Mouse (Mus musculus) cerebellum, postnatal 36 days (tissue): ENCODE data around the gene Ypel2.

Experiments used
- DNase-seq, 2 experiments: peaks; one replicate each; pipeline ENCODE4 v3.0.0; 2021 to 2022; ENCODE audit warnings: mixed read lengths in 2 of 2

Gene Ypel2

DNA sequence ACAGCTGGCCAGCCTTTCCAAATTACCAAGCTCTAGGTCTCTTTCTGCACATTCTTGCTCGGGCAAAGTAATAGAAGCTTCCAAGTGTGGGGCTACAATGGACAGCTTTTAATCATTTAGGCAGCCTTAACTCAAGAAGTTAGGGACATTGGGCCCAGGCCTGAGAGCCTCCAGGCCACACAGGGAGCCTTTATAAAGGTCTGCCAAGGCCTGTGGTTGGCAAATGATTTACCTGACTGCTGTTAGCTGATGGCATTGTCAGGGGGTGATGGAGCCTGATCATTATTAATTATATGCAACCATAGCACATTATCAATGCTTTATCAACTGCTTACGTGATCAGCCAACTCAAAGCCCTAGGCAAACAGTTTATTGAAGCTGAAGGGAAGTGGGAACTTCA lies 33.2 kb downstream of the Ypel2 start:
- DNase-seq = no peak

DNA sequence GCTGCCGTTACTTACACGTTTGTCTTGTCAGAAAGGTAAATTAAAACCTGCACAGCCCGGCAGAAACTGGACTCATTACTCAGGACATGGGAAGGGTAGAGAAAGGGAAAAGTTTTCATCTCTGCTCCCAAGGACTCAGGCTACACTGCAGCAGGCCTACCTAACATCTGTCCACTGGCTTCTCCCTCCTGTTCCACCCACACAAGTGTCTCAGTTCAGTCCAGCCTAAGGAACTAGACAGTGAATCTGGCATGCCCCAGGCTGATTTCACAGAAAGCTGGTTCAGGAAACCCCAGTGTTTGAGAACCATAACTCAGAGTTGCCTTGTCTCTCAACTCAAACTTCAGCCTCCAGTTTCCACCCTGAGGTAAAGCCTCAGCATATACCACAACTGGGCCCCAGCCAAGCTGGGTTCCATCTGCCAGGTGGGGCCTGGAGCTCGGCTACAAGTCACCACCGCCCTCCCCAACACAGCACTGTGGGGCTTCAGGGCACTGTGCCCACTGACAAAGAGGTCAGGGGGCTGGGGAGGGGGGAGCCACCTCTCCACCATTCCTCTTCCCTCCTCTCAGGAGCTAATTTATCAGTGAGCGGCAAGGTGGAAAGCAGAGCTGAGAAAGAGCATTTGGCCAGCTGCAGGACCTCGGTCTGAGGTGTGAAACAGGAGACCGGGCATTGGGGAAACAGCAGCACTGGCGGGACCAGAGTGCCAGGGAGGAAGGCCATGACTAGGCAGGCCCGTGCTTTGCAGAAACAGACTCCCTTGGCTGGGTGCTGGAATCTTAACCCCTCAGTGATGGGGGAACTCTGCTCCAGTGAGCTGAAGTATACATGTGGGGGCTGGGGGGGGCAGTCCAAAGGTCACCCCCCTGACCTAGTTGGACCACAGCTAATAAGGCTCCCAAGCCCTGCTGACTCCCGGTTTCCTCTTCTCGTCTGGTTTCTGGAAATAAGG lies 34.5 kb downstream of the Ypel2 start:
- peak; percentile 35 to 46 for DNase-seq

DNA sequence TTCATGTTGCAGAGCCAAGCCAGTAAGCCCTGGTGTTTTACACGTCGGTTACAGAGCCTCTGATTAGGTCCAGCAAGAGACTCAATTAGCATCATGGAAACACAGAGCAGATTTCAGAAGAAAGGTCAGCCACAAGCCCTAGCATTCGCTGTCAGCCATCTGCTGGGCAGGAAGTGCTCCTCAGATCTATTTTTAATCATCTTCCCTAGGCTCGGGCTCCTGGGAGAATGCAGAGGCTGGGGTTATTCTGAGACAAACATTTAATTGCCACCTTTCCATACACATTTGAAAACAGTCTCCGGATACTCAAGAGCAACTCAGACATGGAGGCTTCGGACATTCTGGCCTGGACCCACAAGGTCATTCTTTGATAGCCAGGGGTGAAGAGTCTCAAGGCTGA lies 35.3 kb downstream of the Ypel2 start:
- DNase-seq = peak; percentile 52 to 62

DNA sequence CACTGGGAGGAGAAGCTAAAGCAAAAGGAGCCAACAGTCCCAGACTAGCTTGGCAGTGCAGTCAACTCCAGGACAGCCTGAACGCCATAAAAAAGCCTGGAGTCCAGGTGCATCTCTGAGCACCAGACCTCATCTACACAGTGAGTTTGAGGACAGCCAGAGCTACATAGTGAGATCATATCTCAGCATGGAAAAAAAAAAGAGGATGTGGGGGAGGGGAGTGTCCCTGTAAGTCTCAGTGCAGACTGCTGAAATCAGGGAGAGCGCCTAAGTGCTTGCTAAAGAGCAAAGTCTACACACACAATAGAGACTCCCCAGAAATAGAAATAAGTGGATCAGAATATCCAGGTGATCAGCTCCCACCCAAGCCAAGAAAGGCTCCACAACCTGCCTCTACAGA lies 37.1 kb downstream of the Ypel2 start:
- DNase-seq = no peak

DNA sequence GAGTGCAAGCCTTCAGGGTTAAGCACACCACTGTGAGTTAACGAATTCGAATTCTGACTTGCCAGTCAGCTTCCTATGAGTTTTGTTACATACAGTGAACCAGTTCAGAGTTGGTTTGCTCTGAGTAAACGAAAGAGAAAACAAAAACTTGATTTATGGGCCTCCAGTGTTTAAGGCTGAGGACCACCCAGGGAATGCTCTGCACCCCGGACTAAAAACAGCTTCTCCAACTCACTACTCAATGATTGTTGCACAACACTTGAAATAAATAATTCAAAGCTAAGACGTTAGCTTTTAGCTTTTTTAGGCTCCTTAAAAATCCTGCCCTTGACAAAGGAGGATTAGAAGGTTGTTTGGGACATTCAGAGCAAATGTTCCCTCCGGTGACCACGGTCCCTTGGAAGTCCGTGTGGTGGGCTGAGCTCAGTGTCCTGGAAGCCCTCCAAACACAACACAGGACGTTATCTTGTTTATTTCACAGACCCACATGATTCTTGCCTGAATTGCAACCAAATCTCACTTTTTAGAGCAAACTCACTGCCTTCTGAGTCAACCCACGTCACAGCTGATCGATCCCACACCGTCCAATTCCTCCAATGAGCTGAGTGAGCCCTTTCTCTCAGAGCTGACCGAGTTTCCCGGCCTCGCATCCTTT lies 38.8 kb downstream of the Ypel2 start:
- DNase-seq = no peak

DNA sequence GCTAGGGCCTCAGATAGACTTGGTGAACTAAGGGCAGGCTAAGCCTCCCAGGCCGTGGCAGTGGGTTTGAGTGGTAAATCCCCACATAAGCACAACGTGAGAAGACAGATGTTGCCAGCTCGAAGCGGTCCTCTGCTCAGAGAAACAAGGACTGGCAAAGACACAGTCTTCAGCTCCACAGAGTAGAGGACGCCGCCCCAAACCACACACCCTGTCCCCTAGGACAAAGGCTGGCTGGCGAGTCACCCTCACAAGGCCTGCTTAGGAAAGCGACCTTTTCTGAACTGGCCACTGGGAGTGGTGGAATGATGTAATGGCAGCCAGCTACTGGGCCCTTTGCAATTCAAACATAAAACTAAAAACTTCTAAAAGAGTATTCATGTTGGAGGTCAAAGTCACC lies 40.4 kb downstream of the Ypel2 start:
- no peak for DNase-seq

DNA sequence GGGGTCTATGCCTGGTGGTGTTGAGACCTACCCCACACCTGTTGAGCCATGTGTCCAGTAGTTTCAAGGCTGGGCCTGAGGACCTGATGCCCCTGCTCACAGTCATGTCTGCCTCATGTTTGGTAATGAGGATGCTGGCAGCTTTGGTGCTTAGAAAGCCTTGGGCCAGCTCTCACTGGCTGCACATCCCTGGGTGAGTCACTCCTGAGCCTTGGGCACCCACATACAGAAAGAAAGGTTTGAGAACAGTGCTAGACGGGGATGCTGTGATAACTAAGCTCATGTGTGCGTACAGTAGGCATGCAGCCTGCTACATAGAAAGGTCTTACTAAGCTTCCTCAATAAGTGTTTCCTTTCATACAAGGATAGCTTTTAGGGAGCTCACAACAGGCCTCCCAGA lies 40.8 kb downstream of the Ypel2 start:
- no peak for DNase-seq

DNA sequence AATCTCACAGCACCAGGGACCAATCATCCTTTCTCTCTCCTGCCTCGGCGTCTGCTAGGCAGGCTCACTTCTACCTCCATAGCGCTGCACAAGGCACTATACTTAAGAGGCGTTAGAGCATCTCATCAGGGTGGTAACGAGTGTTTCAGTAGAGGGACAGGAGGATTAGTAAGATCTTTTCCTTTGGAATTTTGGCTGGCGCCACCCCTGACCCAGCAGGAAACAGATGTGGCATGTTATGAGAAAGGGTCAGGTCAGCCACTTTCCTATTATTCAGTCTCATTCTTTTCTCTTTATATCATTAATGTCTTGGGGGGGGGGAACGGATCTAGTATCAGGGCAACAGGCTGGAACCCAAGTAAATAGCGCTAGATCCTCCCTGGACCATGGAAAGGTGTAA lies 41.8 kb downstream of the Ypel2 start:
- DNase-seq = no peak

DNA sequence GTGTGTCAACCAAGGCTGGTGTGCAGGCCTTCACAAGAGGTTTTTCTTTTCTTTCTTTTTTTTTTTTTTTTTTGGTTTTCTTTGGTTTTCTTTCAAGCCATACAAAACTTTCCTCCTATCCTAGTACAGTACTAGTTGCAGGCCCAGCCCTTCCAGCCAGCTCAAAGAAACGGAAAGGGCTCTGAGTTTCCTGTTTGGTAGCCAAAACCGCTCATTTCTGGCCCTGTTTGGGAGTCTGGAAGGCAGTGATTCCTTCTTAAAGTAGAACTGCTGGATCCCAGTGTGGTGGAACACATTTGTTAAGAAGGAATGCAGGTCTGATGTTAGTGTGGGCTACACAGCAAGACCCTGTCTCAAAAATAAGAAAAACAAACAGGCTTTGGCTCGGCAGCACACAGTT lies 43.0 kb downstream of the Ypel2 start:
- no peak for DNase-seq

DNA sequence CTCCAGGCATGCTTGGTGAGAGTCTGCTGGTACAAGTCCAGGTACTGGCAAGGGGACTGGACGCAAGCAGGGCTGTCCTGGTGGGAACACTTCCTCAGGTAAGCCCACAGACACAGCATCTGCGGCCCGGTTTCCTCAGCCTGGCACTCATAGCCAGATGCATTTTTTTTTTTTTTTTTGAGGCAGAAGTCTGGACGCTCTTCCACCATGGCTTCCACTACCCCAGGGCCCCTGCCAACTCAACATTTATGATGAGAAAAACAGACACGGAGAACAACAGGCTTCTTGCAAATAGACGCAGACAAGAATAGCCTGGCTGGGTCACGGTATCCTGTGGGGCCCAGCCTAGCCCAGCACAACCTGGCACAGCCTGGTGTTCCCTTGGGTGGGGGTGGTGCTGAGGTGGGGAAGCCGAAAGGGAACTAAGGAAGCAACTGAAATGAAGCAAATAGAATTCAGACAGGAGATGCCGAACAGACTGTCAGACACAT lies 43.5 kb downstream of the Ypel2 start:
- peak; percentile 78 to 80 for DNase-seq

DNA sequence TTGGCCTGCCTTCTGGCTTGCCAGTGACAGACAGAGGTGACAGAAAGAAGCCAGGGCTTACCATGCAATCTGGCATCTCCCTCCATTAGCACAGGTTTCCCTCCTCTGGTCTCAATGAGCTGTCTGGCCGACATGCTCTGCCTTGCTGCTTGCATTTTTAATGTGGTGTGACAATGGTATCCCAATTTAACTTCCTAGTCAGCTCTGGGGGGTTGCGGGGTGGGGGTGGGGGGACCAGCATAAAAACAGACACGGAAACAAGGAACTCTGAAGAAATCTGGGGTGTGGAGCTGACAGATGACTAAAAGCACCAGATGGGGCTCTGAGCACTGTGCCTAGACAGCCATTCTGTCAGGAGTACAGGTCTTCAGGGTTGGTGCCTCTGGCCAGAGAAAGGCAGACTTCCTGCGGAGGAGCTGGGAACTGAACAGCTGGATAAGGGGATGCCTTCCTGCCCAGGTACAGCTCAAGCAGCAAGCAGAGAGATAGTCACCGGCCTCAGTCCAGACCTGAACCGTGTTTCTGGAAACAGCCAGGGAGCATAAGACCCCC lies 46.8 kb downstream of the Ypel2 start:
- DNase-seq = no peak

DNA sequence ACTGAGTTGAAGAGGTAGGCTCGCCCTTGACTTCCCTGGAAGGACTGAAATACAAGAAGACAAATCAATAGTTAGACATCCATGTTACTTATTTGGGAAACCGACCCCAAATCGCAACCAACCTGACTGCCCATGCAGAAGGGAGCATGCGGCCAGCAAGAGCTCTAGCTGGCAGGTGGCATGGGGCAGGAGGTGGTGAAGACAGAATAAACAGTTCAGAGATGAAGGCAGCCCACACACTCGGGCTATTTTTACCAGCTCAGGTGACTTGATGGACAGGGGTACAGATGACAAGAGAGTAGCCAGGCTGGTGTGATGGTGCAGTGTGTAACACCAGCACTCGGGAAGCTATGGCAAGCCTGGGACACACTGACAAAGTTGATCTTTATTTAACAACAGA lies 47.6 kb downstream of the Ypel2 start:
- DNase-seq = no peak

DNA sequence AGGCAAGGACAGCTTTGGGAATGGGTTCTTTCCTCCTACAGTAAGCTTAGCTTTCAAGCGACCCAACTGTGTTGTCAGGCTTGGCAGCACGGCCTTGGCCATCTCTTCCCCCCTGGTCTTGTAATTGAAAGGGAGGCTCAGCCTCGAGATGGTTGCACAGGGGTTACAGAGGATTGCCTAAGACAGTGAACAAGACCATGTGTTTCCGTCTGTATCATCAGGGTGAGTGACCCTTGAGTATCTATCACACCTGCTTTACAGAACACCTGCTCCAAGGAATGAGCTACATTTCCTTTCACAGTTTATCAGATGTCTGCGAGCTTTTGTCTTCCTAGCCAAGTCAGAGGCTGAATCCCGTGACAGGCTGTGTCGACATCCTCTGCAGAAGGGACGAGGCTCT lies 48.4 kb downstream of the Ypel2 start:
- DNase-seq = no peak

DNA sequence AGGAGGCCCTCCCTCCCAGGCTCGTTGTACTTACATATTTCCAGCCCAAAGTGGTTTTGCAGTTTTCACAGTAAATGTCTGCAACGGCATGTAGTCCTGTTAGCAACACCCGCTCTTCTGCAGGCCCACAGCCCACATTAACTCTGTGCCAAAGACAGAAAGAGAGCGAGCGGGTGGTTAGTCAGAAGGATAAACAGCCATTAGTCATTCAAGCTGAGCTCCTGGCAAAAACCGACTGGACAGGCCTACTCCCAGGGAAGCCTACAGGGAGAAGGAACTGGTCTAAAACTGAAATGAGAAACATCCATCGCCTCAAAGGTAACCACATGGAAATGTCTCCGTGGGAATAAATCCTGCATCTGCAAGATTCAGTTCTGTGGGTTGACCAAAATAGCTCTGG lies 49.0 kb downstream of the Ypel2 start:
- DNase-seq = no peak

DNA sequence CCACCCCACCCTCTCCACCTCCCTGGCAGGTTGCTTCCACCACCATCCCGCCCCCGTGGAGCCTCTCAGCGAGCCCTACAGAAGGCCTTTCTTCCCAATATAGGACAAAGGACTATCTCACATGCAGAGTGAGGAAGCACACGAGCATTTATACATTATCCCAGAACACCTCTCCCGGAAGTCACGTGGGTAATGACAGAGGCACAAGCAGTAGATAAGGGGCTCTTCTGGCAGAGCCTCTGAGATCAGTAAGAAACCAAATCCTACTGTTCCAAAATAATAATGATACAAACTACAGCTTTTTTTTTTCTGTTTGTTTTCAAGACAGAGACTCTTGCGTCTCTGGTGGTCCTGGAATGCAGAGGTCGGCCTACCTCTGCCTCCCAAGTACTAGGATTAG lies 51.6 kb downstream of the Ypel2 start:
- no peak for DNase-seq

DNA sequence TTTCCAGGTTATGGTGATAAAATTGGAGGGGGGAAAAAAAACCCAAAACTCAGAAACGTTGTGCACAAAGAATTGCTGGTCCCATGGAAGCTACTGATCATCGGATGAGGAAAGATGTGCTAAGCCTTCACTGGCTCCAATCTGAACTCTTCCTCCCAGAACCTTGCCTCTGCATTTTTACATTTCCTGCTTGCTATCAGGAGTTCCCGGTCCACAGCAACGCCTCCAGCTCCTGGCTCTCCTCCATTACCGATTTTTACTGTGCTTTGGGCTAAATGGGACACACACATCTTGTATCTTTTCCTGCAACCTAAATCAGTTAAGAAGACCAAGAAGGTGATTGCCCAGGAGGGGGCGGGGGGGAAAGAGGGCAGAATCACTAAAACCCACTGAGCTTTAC lies 54.0 kb downstream of the Ypel2 start:
- DNase-seq = no peak

DNA sequence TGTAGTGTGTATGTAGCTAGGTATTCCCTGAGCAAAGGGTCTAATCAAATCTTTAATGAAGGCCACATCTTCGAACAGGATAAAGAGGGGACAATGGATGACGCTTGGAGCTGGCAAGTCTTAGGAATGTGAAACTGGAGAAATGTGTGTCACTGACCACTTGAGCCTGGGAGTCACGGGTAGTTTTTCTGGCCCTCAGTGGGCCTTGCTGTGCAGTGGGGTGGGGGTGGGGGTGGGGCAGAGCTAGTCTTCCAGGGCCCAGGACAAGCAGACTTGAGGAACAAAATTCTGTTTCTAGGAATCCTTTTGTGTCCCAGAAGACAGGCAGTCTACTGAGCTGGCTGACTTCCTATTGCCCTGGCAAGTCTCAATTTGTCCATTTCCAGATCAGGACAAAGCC lies 55.0 kb downstream of the Ypel2 start:
- no peak for DNase-seq

DNA sequence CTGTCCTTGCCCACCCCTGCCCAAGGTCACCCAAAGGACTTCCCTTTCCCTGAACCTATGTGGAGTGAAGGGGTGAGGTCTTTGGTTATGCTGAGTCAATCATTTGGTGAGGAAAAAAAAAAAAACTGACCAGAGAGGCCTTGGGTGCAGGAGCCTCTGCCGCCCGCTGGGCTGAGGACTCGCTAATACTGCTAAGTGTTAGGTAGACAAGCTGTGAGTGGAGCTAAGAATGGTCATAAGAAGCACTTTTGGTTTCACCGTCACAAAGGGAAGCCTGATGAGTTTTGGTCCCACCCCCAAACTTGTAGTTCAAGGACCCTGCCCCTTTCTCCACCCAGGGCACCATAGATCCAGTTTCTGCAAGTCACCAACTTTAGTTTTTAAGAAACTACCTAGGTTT lies 55.4 kb downstream of the Ypel2 start:
- no peak for DNase-seq

DNA sequence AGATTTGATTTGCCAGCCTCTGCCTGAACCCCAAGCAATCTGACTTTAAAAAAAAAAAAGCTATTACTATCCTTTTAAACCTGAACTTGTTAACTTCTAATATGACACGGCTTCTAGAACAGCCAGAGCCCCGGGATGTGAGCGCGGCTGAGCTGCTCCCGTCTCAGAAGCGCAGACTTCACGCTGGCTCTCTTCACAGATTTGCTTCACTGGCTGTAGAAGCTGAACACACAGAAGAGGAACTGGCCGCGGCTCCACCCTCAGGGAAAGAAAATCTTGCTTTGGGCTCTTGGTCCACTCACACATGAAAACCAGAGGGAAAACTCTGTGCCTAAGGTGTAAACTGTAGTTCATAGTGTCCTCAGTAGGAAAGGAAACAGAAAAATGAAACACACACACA lies 56.6 kb downstream of the Ypel2 start:
- DNase-seq = no peak

DNA sequence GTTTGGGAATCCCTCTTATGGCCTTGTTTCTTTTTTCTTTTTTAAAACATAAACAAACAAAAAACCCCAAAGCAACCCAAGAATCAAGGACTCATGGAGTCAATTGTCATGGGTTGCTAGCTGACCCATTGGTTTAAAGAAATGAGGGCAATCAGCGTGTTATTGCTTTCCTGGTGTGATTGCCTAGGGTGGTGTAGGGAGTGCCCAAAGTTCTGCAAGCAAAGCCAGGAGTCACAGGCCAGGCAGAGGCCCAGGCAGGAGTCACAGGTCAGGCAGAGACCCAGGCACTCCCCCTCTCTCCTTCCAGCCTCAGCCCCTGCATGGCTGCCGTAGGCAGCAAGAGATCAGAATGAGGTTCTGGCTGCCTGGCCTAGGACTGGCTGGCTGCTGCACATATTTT lies 58.6 kb downstream of the Ypel2 start:
- no peak for DNase-seq

DNA sequence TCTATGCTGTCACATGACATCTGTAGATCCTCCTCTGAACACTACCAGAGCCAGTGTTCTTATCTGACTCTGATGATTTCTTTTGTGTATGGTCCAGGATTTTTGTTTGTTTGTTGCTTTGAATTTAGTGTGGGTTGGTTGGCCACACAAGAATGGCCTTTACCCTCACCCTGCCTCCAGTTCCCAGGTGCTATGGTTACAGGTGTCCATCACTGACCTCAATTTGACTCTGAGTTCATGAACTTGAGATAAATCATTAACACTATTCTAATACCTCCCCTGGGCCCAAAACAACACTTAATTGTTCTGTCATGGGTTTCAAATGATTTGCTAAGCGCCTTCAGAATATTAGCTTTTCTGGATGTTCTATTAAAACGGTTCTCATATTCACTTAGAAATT lies 61.3 kb downstream of the Ypel2 start:
- DNase-seq = no peak

DNA sequence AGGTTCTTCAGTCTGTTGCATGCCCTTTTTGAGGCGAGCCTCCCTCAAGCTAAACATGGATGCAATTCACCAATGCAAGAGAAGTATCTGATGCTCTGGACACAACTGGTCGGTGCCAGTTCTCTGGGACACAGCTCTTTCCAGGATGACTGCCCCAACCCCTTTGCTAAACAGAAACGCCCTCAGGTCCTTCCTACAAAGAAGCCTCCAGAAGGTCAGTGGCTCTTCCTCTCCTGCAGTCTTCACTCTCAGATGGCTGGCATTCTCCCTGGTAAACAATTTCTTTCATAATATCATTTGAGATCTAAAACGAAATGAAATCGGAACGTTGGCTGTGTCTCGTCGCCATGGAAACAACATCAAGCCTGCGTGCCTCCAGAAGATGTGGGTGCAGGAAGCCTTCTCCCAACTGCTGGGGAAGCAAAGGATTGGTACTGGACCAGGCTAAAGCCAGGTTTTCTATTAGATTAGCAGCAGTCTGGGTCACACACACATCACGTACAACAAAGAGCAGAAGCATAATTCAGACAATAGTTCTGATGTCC lies 62.8 kb downstream of the Ypel2 start:
- DNase-seq = no peak

DNA sequence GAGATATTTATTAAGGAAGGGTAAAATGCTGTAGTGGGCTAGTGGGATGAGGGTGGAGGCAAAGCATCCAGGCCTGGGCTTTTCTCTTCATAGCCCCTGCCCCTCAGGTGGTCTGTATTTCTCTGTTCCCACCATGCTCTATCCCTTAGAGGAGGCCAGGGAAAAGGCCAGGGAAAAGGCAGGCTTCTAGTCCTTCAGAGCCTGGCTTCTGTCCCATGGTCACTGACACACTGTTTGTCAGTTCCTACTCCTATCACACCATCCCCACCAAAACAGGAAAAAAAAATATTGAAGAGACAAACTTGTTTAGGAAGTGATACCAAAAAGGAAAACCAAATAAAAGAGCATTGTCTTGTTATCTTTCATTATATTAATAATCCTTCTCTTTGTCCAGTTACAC lies 63.5 kb downstream of the Ypel2 start:
- no peak for DNase-seq

DNA sequence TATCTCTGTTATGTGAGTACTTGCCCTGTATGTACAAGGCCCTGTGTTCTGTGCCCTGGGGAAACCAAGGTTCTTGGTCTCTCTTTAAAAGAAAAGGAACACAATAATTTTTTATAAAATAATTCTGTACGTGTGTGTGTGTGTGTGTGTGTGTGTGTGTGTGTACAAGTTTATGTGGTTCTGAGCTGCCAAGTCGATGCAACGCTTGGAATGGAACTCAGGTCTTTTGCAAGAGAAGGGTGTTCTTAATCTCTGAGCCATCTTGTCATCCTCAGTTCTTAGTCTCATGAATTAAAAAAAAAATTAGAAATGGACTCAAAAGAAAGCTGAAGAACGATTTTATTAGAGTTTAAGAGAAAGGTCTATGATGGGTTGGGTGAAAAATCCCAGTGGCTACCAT lies 64.0 kb downstream of the Ypel2 start:
- no peak for DNase-seq
